Mouse (Mus musculus): Measurements from ENCODE around the gene Hsd17b11.

Gene Hsd17b11

DNA sequence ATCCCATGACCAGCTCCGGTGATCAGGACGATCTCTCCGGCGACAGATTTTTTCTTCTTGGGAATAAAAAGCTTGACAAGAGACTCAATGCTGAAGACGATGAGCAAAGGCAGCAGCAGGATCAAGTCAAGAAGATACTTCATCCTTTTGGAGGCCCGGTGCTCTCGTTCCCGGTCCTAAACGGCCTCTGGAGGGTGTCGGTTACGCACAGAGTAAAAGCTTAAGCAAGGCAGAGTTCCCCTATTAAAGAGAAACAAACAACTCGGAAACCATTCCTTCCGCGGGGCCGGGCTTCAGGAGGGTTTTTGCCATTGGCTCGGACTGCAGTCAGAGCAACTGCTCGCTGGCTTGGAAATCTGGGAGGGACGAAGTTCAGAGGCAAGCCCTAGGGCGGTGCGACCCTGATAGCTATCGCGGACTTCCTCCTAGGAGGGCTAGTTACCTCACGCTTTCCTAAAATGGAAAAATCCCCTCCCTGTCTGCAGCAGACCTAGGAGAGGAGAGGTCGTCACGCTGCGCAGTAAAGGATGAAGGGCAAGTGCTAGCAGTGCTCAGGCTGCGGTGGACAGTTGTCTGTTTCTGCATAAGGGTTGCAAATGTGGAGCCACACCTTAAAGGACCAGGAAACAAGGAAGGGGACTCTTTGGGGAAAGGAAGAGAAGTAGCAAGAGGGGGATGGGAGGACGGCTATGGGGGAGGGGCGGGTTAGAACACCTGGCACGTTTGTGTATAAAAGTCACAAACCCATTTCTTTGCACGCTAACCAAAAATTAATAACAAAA lies at the start of gene Hsd17b11:
Gene Hsd17b11, minus strand, starts transcription at position 323 of the 782 bp plus-strand sequence.
- peak; percentile 58 for DNase-seq (ENCODE audit: low read depth, low spot score)

DNA sequence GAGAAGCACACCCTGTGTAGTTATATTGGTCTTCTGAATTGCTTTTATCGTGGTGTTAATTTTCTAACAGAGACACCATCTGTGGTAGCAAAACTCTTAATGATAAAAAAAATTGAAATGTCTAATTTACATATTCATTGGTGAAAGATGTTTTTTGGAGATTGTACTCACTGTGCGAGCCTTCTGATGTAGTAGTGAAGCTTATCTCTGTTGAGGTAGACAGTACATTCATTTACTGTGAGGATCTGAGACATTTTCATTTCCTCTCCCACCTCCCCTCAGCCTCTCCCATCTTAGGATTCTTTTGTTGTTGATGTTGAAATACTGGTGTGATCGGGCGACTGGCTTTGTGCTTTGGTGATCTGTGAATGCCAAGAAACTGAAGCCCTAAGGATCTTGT lies 49.3 kb upstream of the Hsd17b11 start:
- DNase-seq (ENCODE audit: low read depth, low spot score): no peak

DNA sequence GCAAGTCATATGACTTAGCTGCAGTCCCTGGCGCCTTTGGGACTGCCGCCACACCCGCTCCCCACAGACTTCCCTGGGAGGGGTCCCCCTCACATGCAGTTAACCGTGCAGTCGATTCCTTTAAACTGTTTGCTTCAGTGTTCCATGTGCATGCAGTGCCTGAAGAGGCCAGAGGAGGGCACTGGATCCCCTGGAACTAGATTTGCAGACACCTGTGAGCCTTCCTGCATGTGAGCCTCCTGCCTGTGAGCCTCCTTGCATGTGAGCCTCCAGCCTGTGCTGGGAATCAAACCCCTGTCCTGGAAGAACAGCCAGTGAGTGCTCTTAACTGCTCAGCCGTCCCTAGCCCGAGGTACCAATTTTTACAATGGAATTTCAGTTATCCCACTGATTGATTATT lies 47.0 kb upstream of the Hsd17b11 start:
- peak; percentile 29 for DNase-seq (ENCODE audit: low read depth, low spot score)

DNA sequence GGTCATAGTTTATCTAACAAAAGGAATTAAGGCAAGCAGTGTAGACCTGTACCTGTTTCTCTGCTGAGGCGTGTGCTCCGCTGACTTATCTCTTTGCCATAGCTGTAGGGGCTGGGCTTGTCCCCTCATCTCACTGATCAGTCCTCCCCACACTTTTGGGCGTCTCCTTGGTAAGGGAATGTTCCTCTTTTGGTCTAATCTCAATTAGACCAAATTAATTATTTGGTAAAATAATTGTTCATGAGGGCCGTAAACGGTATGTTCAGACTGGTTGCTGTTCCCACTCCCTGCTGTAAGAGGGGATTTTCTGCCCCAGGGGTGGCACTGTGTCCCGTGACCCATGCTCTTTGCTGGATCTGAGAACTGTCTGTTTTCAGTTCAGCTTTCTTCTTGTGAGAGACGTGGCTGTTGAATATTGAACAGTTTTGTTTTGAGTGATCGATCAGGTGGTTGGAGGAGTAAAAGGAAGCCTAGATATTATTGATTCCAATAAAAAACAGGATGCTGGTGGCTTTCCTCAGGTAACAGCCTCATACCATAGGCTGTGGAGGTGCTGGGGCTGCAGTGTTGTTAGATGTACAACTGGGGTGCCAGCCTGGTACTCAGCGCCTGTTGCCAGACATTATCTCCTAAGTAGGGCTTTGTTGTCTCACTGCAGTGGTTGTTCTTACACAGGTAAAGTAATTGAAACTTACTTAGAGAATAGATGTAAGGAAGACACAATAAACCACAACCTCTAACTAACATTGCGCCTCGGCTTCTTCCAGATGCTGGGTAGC lies 41.2 kb upstream of the Hsd17b11 start:
- DNase-seq (ENCODE audit: low read depth, low spot score): no peak

DNA sequence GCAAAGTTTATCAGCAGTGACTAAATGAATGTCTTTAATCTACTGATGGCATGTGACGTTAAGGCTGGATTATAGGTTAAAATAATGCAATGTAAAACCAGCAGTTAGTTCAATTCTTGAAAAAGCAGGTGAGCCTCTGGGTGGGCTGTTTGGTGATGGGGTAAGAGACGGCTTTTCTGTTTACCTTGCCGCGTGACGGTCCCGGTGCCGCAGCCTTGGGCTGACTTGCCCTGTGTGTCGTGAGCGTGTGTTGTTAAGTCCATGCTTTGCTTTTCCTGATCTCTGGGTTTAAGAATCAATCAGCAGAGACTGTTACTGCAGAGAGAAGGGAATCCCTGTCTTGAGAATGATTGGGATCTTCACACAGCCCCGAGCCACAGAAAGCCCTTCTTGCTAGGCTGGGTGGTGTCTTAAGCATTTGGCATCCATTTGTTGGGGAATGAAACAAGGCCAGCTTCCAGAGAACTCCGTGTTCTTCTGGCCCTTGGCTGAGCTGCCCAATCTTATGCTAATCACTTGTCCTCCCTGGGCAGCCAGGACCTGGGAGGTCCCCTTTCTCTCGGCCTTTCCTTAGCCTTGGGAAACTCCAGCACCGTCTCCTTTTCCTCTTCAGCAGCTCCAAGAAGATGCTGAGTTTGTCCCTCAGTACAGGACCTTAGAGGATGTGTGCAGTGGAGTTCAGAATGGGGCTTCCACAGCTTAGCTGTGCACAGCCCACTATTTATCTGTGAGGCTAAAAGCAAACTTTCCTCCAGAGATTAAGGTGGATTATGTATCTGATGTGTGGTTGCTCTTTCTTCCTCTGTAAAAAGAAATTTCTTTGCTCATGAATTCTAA lies 40.4 kb upstream of the Hsd17b11 start:
- DNase-seq (ENCODE audit: low read depth, low spot score): no peak

DNA sequence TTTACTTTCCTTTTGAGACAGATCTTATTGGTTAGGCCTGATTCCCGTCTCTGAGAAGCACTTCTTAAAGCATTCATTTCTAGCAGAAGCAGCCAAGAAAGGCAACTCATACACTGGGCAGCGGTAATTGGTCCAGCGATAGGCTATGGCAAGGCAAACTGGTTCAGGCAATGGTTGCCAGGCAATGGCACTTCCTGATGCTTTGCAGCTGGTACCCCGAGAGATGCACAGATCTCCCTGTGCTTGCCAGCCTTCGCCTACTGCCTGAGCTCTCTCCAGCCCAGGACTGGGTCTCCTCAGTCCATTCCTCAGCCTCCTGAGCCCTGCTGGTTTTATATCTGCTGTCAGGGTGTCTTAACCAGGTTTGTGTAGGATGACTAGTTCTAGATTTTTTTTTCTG lies 38.7 kb upstream of the Hsd17b11 start:
- DNase-seq (ENCODE audit: low read depth, low spot score): no peak

DNA sequence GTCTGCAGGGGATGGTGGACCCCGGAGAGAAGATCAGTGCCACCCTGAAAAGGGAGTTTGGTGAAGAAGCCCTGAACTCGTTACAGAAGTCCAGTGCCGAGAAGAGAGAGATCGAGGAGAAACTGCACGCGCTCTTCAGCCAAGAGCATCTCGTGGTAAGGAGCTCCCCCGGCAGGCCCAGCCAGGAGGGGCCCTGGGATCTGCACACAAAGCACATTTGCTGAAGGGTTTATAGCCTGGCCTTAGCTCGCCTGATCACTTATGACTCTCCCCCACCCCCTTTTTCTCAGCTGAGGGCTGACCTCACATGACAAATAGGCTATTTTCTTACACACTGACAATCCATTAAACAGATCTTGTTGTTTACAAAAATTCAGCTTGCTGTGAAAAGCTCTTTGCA lies 37.9 kb upstream of the Hsd17b11 start:
- no peak for DNase-seq (ENCODE audit: low read depth, low spot score)

DNA sequence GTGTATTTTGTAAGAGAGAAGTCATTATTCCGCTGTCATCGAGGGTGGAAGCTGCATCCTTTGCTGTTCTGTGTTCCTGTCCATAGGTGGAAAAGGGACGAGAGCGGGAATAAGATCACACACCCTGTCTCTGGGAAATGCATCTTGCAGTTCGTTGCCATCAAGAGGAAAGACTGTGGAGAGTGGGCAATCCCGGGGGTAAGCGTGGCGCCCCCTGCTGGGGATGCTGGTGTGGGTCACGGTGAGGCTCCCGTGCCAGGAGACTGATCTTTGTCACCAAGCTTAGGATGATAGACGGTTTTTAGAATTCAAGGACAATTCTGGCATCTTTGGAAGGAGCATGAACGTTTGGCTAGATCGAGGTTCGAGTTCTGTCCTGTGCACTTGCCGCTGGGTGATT lies 36.3 kb upstream of the Hsd17b11 start:
- peak; percentile 47 for DNase-seq (ENCODE audit: low read depth, low spot score)

DNA sequence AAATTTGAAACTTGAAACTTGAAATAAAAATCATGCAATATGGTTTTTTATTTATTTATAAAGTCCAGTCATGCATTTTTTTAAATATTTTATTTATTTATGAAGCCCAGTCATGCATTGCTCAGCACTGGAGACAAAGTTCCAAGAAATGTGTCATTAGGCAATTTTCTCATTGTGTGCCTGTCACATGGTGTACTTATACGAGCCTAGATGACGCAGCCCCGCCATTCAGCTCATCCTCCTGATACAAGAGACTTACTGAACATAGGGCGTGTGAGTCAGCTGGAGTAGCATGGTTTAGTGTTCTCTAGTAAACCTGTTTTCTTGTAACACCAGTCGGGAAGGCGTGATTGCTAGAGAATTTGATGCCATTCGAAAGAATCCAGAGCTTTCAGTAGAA lies 34.6 kb upstream of the Hsd17b11 start:
- no peak for DNase-seq (ENCODE audit: low read depth, low spot score)

DNA sequence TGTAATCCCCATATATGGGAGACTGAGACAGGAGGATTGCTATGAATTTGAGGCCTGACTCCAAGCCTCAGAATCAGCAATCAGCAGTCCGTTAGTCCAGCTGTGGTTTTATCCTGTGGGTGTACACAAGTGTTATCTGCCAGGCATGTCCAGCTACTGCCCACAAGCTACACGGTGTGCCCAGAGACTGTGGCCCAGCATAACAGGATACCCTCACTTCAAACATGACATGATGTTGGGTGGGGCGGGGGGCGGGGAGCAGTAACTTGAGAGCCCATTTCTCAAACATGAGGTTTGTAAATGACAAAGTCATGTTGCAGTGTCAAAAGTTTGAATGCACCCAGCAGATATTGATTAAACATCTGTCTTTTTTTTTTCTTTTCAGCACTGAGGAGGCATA lies 34.1 kb upstream of the Hsd17b11 start:
- no peak for DNase-seq (ENCODE audit: low read depth, low spot score)

DNA sequence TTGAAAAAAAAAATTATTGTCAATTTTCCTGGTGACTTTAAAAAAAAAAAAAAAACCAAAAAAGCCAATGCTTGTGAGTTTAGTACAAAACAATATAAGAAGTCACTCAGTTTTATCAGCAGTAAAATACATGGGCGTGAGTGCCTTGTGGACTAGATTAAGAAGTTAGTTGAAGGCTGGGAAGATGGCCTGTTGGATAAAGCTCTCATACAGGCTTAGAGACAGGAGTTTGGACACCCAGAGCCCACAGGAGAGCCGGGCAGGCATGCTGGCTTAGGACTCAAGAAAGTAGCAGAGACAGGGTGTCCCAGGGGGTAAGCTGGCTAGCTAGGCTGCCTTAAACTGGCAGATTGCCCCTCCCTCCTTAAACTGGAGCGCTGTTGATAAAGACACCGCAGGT lies 33.2 kb upstream of the Hsd17b11 start:
- no peak for DNase-seq (ENCODE audit: low read depth, low spot score)

DNA sequence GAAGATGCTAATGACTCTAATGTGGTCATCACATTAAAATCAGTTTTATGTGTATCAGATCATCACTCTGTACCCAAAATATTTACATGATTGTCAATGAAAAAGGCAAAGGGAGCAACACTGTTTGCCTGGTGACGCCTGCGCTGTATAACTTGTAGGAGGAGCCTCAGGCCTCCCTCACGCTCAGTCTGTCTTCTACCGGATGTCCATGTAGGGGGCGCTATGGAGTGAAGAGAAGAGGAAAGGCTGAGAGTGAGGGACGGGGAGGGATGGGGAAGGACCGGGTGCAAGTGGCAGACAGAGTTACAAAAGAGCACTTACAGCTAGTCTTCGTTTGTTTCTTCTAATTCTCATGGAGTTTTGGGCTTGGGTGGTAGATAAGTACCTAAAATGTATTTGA lies 31.2 kb upstream of the Hsd17b11 start:
- peak; percentile 33 for DNase-seq (ENCODE audit: low read depth, low spot score)

DNA sequence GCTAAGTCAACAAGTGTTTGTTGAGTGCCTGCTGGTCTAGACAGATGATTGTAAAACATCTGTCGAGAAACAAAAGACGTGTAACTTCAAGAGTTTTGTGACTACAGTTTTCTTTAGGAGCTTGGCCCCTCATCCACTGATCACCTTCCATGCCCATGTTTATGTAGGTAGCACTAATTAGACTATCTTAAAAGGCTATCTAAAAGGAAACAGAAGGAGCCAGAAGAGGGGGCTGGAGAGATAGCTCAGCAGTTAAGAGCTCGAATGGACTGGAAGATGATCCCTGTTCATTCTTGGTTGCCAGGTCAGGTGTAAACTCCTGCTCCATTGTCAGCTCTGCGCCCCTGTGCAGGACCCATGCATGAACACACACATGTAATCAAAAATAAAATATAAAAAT lies 26.4 kb upstream of the Hsd17b11 start:
- DNase-seq (ENCODE audit: low read depth, low spot score): peak; percentile 20

DNA sequence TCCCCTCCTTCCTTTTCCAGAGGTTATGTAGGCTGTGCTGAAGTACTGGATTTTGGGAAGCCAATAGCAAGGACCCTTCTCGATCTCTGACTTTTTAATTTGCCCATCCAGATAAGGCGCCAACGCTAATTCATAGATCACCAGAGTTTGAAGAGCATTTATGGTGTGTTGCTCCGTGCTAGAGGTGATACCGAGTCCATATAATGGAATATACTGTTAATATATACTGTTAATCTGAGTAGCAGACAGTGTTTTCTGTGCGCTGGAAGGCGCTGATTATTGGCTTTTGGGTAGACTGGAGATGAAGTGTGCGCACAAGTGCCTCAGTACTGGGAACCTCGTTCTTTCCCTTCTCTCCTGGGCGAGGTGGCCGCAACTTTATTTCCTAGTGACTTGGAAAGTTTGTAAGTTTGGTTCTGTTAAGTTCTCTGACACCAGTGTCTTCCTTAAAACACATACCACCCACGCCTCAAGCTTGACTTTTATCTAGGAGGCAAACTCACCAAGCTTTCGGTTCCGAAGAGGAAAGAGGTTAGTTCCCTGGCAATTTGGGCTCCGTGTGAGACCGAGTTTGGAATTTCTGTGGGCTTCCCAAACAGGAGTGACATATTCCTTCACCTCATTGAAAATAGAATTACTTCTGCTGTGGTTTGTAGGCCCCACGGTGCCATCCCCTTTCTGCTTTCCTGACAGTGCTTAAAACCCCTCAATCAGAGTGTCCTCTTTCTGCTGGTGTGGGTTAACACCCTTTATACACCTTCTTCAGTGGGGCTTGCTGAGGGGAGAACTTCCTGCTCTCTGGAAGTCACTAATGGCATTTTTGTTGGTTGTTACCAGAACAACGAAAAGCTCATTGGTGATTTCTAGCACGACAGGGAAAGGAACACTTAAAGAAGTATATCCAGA lies 25.7 kb upstream of the Hsd17b11 start:
- DNase-seq (ENCODE audit: low read depth, low spot score): peak; percentile 36

DNA sequence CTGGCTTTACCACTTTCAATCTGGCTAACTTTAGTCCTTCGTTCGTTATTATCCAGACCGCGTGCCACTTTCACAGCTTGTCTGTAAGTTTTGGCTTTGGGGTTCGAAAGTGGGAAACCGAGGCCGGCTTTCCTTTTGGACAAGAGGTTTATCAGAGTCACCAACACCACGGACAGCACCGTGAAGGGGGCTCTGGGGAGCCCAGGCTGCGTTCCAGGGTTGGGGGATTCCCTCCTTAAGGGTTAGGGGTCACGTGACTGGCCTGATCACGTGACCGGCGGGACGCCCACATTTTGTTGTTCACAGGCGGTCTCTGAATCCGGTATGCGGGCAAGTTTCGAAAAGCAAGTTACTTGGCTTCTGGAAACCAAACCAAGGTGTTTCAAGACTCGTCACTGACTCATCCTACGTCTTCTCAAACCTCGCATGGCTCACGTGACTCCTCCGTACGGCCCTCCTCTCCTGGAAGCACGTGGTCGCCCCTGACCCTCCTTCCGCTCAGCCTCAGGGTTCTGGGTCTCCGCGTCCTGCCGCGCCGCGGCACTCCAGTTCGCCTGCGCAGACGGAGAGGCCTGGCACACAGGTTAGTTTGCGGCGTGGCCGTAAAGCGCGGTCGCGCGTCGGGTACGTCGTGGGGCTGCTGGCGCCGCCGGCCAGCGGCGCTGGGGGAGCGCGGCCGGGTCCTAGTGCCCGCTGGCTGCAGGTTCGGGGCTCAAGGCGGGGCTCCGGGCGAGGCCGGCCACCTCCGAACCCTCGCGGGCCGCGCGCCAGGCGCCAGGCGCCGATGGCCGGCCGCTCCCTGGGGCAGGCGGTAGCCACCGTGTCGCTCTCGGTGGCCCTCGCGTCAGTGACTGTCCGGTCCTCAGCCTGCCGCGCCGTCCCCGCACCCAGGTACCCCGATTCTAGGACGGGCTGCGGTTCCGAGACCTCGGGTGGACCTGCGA lies 24.8 kb upstream of the Hsd17b11 start, which contains the start of gene Nudt9:
Gene Nudt9, plus strand, starts transcription at position 51 of the 944 bp plus-strand sequence.
- DNase-seq (ENCODE audit: low read depth, low spot score): peak; percentile 99

DNA sequence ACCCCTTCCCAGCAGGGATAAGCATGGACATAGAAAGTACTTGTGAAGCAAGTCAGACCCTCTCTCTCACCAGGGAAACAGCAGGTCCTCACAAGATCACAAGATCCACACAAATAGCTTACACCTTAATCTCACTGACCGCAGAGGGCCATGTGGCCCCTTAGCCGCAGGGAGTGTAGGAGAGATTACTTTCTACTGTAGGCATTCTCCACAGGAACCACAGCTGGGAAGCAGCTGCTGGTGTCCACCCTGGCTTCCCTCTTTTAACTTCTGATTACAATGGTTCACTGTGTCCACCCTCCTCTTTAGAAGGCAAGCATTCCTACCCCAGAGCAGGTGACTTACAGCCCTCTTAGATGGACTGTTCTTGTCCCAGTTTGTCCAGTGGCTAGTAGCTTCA lies 22.0 kb upstream of the Hsd17b11 start:
- DNase-seq (ENCODE audit: low read depth, low spot score): no peak

DNA sequence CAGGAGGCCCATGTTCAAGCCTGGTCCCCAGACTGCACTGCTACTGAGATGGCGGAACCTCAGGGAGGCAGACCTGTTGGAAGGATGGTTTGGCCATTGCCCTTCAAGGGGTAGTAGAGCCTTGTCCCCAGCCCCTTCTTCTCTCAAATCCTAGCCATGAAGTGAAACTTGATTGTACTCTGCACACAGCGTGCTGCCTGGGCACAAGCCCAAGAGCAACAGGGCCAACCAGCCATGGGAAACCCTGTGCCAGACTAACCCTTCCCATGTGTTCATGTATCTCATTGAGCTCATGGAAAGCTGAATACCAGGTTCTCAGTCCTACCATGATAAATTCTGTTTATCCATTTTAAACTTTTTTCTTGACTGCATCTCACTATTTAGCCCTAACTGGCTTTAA lies 21.2 kb upstream of the Hsd17b11 start:
- no peak for DNase-seq (ENCODE audit: low read depth, low spot score)

DNA sequence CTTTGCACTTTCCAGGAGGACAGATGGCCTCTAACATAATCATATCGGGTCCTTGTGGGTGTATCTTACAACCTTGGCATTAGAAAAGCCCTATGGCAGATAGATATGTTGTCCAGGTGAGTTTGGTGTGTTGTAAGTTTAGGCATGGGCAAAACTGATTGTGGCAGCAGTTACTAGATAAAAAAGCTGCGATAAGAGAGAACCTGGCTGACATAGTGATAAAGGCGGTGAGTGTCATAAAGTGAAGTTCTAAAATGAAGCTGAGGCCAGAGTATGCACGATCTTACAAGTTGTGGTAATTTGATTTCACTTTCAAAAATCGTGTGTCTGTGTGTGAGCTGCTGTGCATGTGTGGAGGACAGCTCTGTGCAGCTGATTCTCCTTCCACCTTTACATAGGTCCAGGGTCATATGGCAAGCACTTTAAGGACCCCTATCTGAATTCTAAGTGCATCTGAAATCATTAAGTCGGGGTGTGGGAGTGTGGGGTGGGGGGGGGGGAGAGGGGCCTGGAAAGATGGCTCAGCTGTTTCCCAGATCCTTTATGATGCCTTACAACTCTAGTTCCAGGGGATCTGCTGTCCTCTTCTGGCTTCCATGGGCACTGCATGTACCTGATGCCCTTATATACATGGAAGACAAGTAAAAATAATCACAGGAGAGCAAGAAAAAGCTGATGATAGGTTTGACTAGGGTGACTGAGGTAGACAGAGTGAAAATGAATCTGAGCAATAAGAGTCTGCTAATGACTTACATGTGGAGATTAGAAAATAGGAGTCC lies 17.6 kb upstream of the Hsd17b11 start:
- no peak for DNase-seq (ENCODE audit: low read depth, low spot score)

DNA sequence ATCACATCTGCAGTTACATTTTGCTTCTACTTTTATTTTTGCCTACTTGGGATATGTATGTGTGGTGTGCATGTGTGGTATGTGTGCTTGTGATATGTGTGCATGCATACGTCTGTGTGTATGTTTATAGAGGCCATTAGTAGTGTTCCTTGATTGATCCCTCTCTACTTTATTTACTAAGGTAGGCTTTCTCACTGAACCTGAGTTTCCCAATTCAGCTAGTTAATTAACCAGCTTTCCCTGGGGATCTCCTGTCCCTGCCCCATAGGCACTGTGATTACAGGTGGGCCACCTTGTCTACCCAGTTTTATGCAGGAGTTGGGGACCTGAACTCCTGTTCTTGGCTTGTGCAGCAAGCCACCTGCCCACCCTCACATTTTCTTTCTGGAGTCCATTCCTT lies 15.0 kb upstream of the Hsd17b11 start:
- no peak for DNase-seq (ENCODE audit: low read depth, low spot score)
